Mouse (Mus musculus) lung, postnatal 10 days (tissue): ENCODE data around the gene Mtor.
A peak's percentile ranks its signal among the peaks of the same experiment; 100 is the strongest.

Experiments
- DNase-seq: peaks from one replicate; pipeline ENCODE4 v3.0.0; 2021

Gene Mtor

GRCm38 (mm10) chr4:148495160-148495559, 46.7 kb downstream of the Mtor start:
- DNase-seq: no peak

- DNase-seq: peak; percentile 12
Measured at GRCm38 (mm10) chr4:148495874-148496689, 47.7 kb downstream of the Mtor start.

- DNase-seq: no peak
Measured at GRCm38 (mm10) chr4:148500410-148500867, 52.0 kb downstream of the Mtor start, which contains the start of gene Angptl7. Gene Angptl7, minus strand, starts transcription at chr4:148500460.

GRCm38 (mm10) chr4:148504497-148504959, 56.1 kb downstream of the Mtor start:
- DNase-seq: peak; percentile 51

GRCm38 (mm10) chr4:148507585-148507984, 59.2 kb downstream of the Mtor start:
- DNase-seq: peak; percentile 42

DNA sequence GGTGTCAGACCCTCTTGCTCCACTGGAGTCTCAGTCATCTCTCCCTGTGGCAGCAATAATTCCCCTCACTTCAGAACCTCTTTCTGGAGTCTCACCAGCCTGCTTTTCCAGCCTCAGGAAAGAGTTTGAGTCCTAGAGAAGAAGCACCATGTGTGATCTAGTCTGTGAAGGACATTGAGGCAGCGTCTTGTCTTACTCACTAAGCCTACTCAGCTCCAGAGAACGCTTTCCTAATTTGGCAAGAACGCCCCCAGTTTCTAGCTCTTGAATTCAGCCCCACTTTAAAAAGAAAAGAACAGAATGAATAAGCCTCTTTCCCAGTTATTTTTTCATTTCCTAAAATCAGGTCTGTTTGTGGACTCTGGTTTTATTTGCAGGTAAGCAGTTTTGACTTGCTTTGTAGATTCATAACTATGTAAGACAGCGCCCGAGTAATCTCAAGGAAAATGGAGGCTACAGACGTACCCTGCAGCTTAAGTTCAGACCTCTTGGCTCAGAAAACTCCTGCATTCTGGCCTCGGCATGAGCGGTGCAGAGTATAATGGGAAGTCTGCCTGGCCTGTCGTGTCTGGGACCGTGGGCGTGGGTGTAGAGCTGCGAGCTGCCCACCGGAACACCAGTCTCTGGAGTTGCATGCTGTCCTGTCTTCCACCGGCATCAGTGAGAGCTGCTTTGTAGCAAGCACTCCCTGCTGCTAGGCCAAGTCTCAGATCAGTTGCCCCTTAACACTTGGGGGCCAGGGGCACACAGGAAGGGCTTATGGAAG, 59.9 kb downstream of the Mtor start:
- DNase-seq: no peak

GRCm38 (mm10) chr4:148509450-148510084, 61.2 kb downstream of the Mtor start:
- DNase-seq: no peak

- no peak for DNase-seq
Measured at GRCm38 (mm10) chr4:148510691-148511090, 62.3 kb downstream of the Mtor start.

GRCm38 (mm10) chr4:148511334-148511733, 62.9 kb downstream of the Mtor start:
- DNase-seq: no peak

GRCm38 (mm10) chr4:148513021-148513559, 64.7 kb downstream of the Mtor start:
- peak; percentile 57 for DNase-seq

GRCm38 (mm10) chr4:148515313-148515712, 66.9 kb downstream of the Mtor start:
- peak; percentile 19 for DNase-seq

DNA sequence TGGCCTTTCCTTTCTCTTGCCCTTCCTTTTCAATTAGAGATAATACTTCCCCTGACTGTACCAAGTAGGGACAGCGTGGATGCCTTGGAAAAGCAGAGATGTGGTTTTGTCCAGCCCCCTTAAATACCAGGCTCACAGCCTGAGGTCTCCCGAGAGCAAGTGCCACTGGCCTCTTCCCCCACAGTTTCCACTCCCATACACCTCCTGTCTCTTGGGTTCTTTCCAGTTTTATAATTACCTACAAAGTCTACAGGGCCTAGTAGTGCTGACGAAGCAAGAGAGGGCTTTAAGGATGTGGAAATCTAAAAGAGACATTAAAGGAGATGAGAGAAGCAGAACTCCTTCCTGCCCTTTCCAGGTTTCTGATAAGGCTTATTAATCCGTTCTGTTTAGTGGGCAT, 69.4 kb downstream of the Mtor start:
- no peak for DNase-seq

- DNase-seq: no peak
Measured at GRCm38 (mm10) chr4:148518235-148518795, 69.9 kb downstream of the Mtor start.

DNA sequence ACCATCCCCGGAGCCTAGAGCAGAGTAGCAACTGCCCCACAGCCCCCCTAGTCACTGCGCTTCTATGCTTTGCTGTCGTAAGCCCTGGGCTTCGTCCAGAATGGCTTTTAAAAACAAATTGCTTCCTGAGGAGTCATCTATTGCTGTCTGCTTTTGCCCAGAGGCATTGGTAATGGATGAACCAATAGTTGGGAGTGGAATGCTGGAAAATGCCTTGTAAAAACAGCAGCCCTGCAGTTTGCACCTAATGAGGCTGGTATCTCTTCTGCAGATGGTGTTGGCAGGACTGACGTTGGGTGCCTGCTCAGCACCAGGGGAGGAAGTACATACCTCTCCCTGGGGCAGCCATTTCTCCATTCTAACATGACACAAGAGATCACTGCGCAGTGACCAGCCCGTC, 75.1 kb downstream of the Mtor start:
- peak; percentile 19 for DNase-seq

GRCm38 (mm10) chr4:148527158-148527910, 78.9 kb downstream of the Mtor start:
- DNase-seq: no peak

GRCm38 (mm10) chr4:148530351-148530750, 81.9 kb downstream of the Mtor start:
- no peak for DNase-seq

DNA sequence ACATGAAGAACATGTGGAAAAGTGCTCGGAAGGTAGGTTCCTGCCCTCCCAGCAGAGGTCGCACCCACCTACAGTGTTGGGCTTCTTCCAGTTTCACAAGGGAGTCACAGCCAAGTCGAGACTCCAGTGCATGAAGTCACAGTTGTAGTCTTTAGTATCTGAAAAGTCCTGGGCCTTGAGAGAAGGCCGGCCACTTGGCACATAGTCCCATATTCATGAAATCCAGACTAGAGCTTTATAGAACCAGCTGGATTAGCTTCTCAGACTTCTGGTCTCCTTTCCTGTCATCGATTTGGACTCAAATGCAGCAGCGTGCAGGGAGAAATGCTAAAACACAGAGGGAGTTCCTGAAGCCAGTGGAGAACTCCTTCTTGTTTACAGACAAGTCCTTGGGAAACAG, 82.4 kb downstream of the Mtor start:
- DNase-seq: no peak

DNA sequence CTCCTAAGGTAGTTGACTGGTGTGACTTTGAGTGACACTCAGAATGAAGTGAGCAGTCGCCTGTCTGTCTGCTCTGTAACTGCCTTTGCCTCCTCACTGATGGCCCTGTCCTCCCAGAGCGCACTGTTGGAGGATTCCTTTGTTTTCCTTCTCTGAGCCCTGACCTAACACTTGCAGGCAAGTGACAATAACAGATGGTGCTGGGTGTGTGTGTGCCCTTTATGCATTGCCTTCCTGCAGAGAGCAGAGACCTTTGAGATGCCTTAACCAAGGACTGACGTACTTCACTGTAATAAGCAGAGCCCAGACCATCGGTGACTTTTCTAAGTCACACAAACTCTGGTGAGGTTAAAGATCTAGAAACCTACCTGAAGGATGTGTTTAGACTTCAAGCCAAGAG, 82.9 kb downstream of the Mtor start:
- no peak for DNase-seq

DNA sequence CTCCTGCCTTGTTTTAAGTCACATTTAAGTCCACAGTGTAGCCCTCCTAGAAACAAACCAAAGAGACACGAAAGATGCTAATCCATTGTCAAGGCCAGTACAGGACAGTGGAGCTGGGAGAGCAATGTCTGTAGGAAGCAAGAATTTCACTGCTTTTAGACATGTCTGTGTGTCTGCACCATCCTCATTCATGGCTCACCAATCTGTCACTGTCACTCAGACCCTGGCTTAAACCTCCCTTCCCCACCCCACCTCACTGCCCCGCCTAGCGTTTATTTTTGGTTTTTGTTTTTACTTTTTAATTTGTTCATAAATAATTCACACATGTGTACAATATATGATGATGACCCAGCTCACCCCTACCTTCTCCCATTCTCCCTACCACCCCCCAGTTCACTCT, 84.1 kb downstream of the Mtor start:
- DNase-seq: no peak

DNA sequence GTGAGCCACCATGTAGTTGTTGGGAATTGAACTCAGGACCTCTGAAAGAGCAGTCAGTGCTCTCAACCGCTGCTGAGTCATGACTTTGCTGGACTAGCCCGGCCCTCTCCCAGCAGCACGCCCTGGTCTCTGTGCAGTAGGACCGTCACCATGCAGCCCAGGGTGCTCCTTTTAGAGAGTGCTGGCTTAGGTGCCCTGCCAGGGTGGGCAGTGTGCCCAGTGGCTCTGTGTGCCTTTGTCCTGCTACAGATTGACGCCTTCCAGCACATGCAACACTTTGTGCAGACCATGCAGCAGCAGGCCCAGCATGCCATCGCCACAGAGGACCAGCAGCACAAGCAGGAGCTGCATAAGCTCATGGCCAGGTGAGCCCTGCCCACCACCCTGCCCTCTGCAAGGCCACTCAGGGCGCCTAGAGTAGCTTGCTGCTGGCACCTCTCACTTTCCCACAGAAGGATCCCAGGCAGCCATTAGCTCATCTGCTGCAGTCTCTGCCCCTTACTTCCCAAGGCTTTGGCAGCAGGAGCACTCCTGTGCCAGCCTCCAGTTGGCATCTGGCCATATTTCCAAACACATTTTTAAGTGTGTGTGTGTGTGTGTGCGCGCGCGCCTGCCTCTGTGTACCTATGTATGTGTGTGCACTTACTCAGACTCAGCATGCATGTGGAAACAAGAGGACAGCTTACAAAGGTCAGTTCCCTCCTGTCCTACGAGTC, 85.4 kb downstream of the Mtor start:
- no peak for DNase-seq

- DNase-seq: no peak
Measured at GRCm38 (mm10) chr4:148535876-148536275, 87.5 kb downstream of the Mtor start.
